Mouse (Mus musculus) neural tube, embryonic 11.5 days (tissue): ENCODE results near the gene Chka. TPM values are rescaled to one million over a fixed set of nuclear protein-coding genes. Genes with fewer than 3 reads are reported as not detected.

Source experiments
- ATAC-seq: fragments of 200-750 bp; cut with Nextera tagmentation; 2 replicates; pipeline ENCODE4 v1.8.0; 2017; ENCODE audit warnings: moderate number of reproducible peaks, mild to moderate bottlenecking, moderate TSS enrichment, moderate library complexity; ENCODE audit not compliant: insufficient read depth, low FRiP score, low TSS enrichment
- DNase-seq: peaks from one replicate; pipeline ENCODE4 v3.0.0-alpha.2; 2015; ENCODE audit warnings: low spot score
- H3K27ac ChIP-seq: fragments of 300-500 bp; sonication (generic); 2 replicates; pipeline ENCODE4 v1.5.1; 2014; ENCODE audit warnings: low read depth, mild to moderate bottlenecking, low read length
- H3K27me3 ChIP-seq: fragments of 300-500 bp; sonication (generic); 2 replicates; pipeline ENCODE4 v1.6.1; 2014; ENCODE audit warnings: mild to moderate bottlenecking, low read length, mixed read lengths; ENCODE audit not compliant: control insufficient read depth, insufficient read depth
- H3K36me3 ChIP-seq: fragments of 300-500 bp; sonication (generic); 2 replicates; pipeline ENCODE4 v1.6.1; 2014; ENCODE audit warnings: mild to moderate bottlenecking, low read length, moderate library complexity, mixed read lengths; ENCODE audit not compliant: control insufficient read depth, insufficient read depth
- H3K4me1 ChIP-seq: fragments of 300-500 bp; sonication (generic); 2 replicates; pipeline ENCODE4 v1.6.1; 2014; ENCODE audit warnings: low read length, mixed read lengths; ENCODE audit not compliant: control insufficient read depth, insufficient read depth
- H3K4me2 ChIP-seq: fragments of 300-500 bp; sonication (generic); 2 replicates; pipeline ENCODE4 v1.6.1; 2014; ENCODE audit warnings: low read depth, mild to moderate bottlenecking, moderate library complexity
- H3K4me3 ChIP-seq: fragments of 300-500 bp; sonication (generic); 2 replicates; pipeline ENCODE4 v1.5.1; 2014; ENCODE audit warnings: low read depth, low read length
- H3K9ac ChIP-seq: fragments of 300-500 bp; sonication (generic); 2 replicates; pipeline ENCODE4 v1.6.1; 2014; ENCODE audit warnings: mild to moderate bottlenecking, low read length
- H3K9me3 ChIP-seq: fragments of 300-500 bp; sonication (generic); 2 replicates; pipeline ENCODE4 v1.6.1; 2016; ENCODE audit warnings: low read length; ENCODE audit not compliant: control insufficient read depth
- WGBS: fragments of 180-500 bp; shearing (Covaris S2); extraction: QIAGEN DNeasy Blood & Tissue Kit; methylation state at CpG from one replicate; pipeline ENCODE4 v1.1.7; 2014; 5-methylcytosine and 5-hydroxymethylcytosine counted together
- polyA plus RNA-seq: library from polyadenylated mRNA; unstranded; fragments of >200 nt; fragmentation: Nextera tagmentation; extraction: Ambion mirVana; gene quantifications from 2 replicates; pipeline ENCODE4 v1.2.1, GENCODE M21; 2014

Chka gene
- polyA plus RNA-seq, 1 experiment from 2014 or later, result 59.5 TPM

DNA sequence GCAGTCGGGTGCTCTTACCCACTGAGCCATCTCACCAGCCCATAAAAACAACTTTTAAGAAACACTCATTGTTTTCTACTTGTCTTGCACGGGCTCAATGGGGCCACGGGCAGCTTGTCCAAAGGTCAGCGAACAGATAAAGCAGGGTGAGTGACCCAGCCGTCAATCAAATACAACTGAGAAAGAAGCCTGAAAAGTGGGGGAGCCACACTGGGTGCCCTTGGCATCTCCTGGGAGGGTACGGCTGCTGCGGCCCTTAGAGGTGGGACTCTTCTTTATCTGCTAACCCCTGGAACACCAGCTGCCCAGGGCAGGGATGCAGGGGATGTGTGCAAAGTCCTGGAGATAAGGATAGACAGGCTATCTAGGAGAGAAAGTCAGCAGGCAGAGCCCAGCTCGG lies 19.9 kb upstream of the Chka start:
- no peak overlapping the region for H3K4me3 ChIP-seq
- H3K36me3 ChIP-seq, result no peaks in the 10 kb centered on the region
- no peak overlapping the region for H3K9ac ChIP-seq
- H3K27ac ChIP-seq, result no peak overlapping the region
- H3K9me3 ChIP-seq, result no peaks in the 10 kb centered on the region
- H3K4me2 ChIP-seq, result no peak overlapping the region
- no peaks in the 10 kb centered on the region for H3K27me3 ChIP-seq
- no peak for ATAC-seq
- DNase-seq, result no peak
- 76% methylated on average over 8 of the region's 8 CpGs for WGBS
- H3K4me1 ChIP-seq, result no peaks in the 10 kb centered on the region

DNA sequence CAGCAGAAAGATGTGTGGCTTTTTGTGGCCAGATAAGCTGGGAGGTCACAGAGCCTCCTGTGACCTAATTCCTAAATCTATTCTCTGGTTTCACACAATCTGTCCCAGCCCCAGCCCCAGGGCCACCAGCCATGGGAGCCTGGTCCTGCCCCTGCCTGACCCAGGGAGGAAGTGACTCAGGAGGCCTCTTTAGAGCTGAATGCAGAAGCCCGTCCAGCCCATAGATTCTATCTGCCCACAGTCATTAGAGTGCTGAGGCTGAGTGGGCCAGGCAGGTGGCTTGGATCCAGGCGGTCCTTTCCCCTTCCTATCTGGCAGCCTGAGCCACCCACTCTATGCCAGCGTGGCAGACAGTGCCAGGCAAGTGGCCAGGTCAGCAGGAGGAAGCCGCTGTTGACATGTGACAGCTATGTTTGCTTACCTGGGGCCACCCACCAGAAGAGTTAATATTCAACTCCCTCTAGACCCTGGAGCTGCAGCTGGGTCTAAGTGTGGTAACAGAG lies 18.7 kb upstream of the Chka start:
- Histone ChIP-seq H3K36me3 (no peaks in the 10 kb centered on the region), H3K27me3 (no peaks in the 10 kb centered on the region), H3K4me2 (no peak overlapping the region), H3K9me3 (no peaks in the 10 kb centered on the region), H3K9ac (no peak overlapping the region), H3K4me1 (no peaks in the 10 kb centered on the region), H3K27ac (no peak overlapping the region), H3K4me3 (no peak overlapping the region)
- ATAC-seq (no peak), DNase-seq (no peak)
- 72% methylated on average over 4 of the region's 4 CpGs for WGBS

GRCm38 (mm10) chr19:3834301-3834700 lies 17.3 kb upstream of the Chka start:
- Histone ChIP-seq H3K36me3 (no peaks in the 10 kb centered on the region), H3K9me3 (no peaks in the 10 kb centered on the region), H3K4me1 (no peaks in the 10 kb centered on the region), H3K27me3 (no peaks in the 10 kb centered on the region), H3K4me3 (no peak overlapping the region), H3K4me2 (no peak overlapping the region), H3K27ac (no peak overlapping the region), H3K9ac (no peak overlapping the region)
- 90% methylated on average over 7 of the region's 7 CpGs for WGBS
- DNase-seq, result no peak
- no peak for ATAC-seq

GRCm38 (mm10) chr19:3836791-3837190 lies 14.8 kb upstream of the Chka start:
- H3K36me3 ChIP-seq, result no peaks in the 10 kb centered on the region
- no peak overlapping the region for H3K27ac ChIP-seq
- no peak overlapping the region for H3K4me3 ChIP-seq
- WGBS, result 88% methylated on average over 9 of the region's 9 CpGs
- DNase-seq (no peak), ATAC-seq (no peak)
- no peaks in the 10 kb centered on the region for H3K9me3 ChIP-seq
- no peaks in the 10 kb centered on the region for H3K4me1 ChIP-seq
- H3K27me3 ChIP-seq, result no peaks in the 10 kb centered on the region
- no peak overlapping the region for H3K4me2 ChIP-seq
- no peak overlapping the region for H3K9ac ChIP-seq

GRCm38 (mm10) chr19:3838931-3839330 lies 12.6 kb upstream of the Chka start:
- 85% methylated on average over 3 of the region's 3 CpGs for WGBS
- Histone ChIP-seq H3K36me3 (no peaks in the 10 kb centered on the region), H3K4me3 (no peak overlapping the region), H3K27me3 (no peaks in the 10 kb centered on the region), H3K9me3 (no peaks in the 10 kb centered on the region), H3K9ac (no peak overlapping the region), H3K27ac (no peak overlapping the region), H3K4me1 (no peaks in the 10 kb centered on the region), H3K4me2 (no peak overlapping the region)
- DNase-seq (no peak), ATAC-seq (no peak)

- Histone ChIP-seq H3K27ac (no peak overlapping the region), H3K9me3 (no peaks in the 10 kb centered on the region), H3K4me3 (no peak overlapping the region), H3K9ac (no peak overlapping the region), H3K4me2 (no peak overlapping the region), H3K4me1 (no peaks in the 10 kb centered on the region), H3K36me3 (no peaks in the 10 kb centered on the region), H3K27me3 (no peaks in the 10 kb centered on the region)
- 64% methylated on average over 2 of the region's 2 CpGs for WGBS
- ATAC-seq, result no peak
- DNase-seq, result no peak
Measured at GRCm38 (mm10) chr19:3839686-3840085, 11.9 kb upstream of the Chka start.

GRCm38 (mm10) chr19:3840214-3840651 lies 11.3 kb upstream of the Chka start:
- no peaks in the 10 kb centered on the region for H3K9me3 ChIP-seq
- DNase-seq, result no peak
- H3K9ac ChIP-seq, result no peak overlapping the region
- no peaks in the 10 kb centered on the region for H3K36me3 ChIP-seq
- ATAC-seq, result no peak
- H3K4me1 ChIP-seq, result no peaks in the 10 kb centered on the region
- H3K4me3 ChIP-seq, result no peak overlapping the region
- no peaks in the 10 kb centered on the region for H3K27me3 ChIP-seq
- 59% methylated on average over 5 of the region's 5 CpGs for WGBS
- no peak overlapping the region for H3K27ac ChIP-seq
- H3K4me2 ChIP-seq, result no peak overlapping the region

GRCm38 (mm10) chr19:3840685-3841084 lies 10.9 kb upstream of the Chka start:
- no peaks in the 10 kb centered on the region for H3K4me1 ChIP-seq
- no peak for ATAC-seq

GRCm38 (mm10) chr19:3842359-3843148 lies 9.0 kb upstream of the Chka start:
- 51% methylated on average over 12 of the region's 12 CpGs for WGBS
- no peak overlapping the region for H3K27ac ChIP-seq

More at GRCm38 (mm10) chr19:3840685-3841084, 10.9 kb upstream of the Chka start:
- DNase-seq, result no peak
- H3K36me3 ChIP-seq, result no peaks in the 10 kb centered on the region
- no peaks in the 10 kb centered on the region for H3K27me3 ChIP-seq
- no peak overlapping the region for H3K27ac ChIP-seq
- 82% methylated on average over 5 of the region's 5 CpGs for WGBS
- no peak overlapping the region for H3K4me3 ChIP-seq
- no peak overlapping the region for H3K9ac ChIP-seq
- H3K9me3 ChIP-seq, result no peaks in the 10 kb centered on the region
- H3K4me2 ChIP-seq, result no peak overlapping the region

More at GRCm38 (mm10) chr19:3842359-3843148, 9.0 kb upstream of the Chka start:
- Histone ChIP-seq H3K27me3 (no peaks in the 10 kb centered on the region), H3K4me3 (no peak overlapping the region), H3K36me3 (no peaks in the 10 kb centered on the region), H3K4me1 (no peaks in the 10 kb centered on the region), H3K9me3 (no peaks in the 10 kb centered on the region), H3K9ac (no peak overlapping the region), H3K4me2 (no peak overlapping the region)
- no peak for ATAC-seq
- no peak for DNase-seq
